Mouse (Mus musculus) splenic B cell, adult 2 months (primary cell): ENCODE results near the gene Atp6ap1l.
A peak's percentile ranks its signal among the peaks of the same experiment; 100 is the strongest.
"Not testable (repeated sequence)": the region's sequence is repeated elsewhere in the genome, so short reads cannot be mapped to it uniquely, and the experiment has no call there.

Source experiments
- DNase-seq: peaks from one replicate; pipeline ENCODE4 v3.0.0-alpha.2; 2011; ENCODE audit warnings: low read depth, low spot score
- H3K27me3 ChIP-seq: 2 replicates; pipeline ENCODE4 v1.6.1; 2012; ENCODE audit warnings: mild to moderate bottlenecking, low read length, moderate library complexity, mixed read lengths; ENCODE audit not compliant: control insufficient read depth, poor library complexity, insufficient read depth, severe bottlenecking
- H3K36me3 ChIP-seq: 2 replicates; pipeline ENCODE4 v1.6.1; 2012; ENCODE audit warnings: mild to moderate bottlenecking, low read length, moderate library complexity, mixed read lengths; ENCODE audit not compliant: control insufficient read depth, poor library complexity, insufficient read depth, severe bottlenecking

The Atp6ap1l gene

GRCm38 (mm10) chr13:90905176-90905575, at the start of gene Atp6ap1l:
Gene Atp6ap1l (minus strand): TSS chr13:90905355.
- DNase-seq: no peak
- Histone ChIP-seq H3K27me3 (no peaks in the 10 kb centered on the region), H3K36me3 (no peaks in the 10 kb centered on the region)

GRCm38 (mm10) chr13:90939600-90939999, 34.4 kb upstream of the Atp6ap1l start:
- Histone ChIP-seq H3K36me3 (no peaks in the 10 kb centered on the region), H3K27me3 (no peaks in the 10 kb centered on the region)
- DNase-seq: no peak

GRCm38 (mm10) chr13:90939192-90939591, 34.0 kb upstream of the Atp6ap1l start:
- no peaks in the 10 kb centered on the region for H3K27me3 ChIP-seq
- no peaks in the 10 kb centered on the region for H3K36me3 ChIP-seq
- DNase-seq: no peak

GRCm38 (mm10) chr13:90935852-90936251, 30.7 kb upstream of the Atp6ap1l start:
- H3K27me3 ChIP-seq: no peaks in the 10 kb centered on the region
- H3K36me3 ChIP-seq: no peaks in the 10 kb centered on the region
- DNase-seq: no peak

- DNase-seq: no peak
- no peaks in the 10 kb centered on the region for H3K27me3 ChIP-seq
- H3K36me3 ChIP-seq: no peaks in the 10 kb centered on the region
These were observed 28.1 kb upstream of the Atp6ap1l start for GRCm38 (mm10) chr13:90933256-90933655.

GRCm38 (mm10) chr13:90929847-90930246, 24.7 kb upstream of the Atp6ap1l start:
- DNase-seq: peak; percentile 84
- H3K27me3 ChIP-seq: no peaks in the 10 kb centered on the region
- peaks cover 2% of the 10 kb centered on the region; the same call in 1 of the 2 replicates for H3K36me3 ChIP-seq

GRCm38 (mm10) chr13:90928266-90928665, 23.1 kb upstream of the Atp6ap1l start:
- not testable (repeated sequence) for DNase-seq, H3K27me3 ChIP-seq, H3K36me3 ChIP-seq

- H3K27me3 ChIP-seq: no peaks in the 10 kb centered on the region
- DNase-seq: no peak
- peaks cover 3% of the 10 kb centered on the region; the same call in 1 of the 2 replicates for H3K36me3 ChIP-seq
These were observed 21.9 kb upstream of the Atp6ap1l start for GRCm38 (mm10) chr13:90926938-90927633.

- no peak for DNase-seq
- H3K27me3 ChIP-seq: no peaks in the 10 kb centered on the region
- peaks cover 3% of the 10 kb centered on the region; the same call in 1 of the 2 replicates for H3K36me3 ChIP-seq
These were observed 21.1 kb upstream of the Atp6ap1l start for GRCm38 (mm10) chr13:90926125-90926765.

- peaks cover 3% of the 10 kb centered on the region; the same call in 1 of the 2 replicates for H3K36me3 ChIP-seq
These were observed 20.0 kb upstream of the Atp6ap1l start for GRCm38 (mm10) chr13:90925191-90925590.

GRCm38 (mm10) chr13:90924072-90924471, 18.9 kb upstream of the Atp6ap1l start:
- Histone ChIP-seq H3K27me3 (no peaks in the 10 kb centered on the region), H3K36me3 (peaks cover 3% of the 10 kb centered on the region; the same call in 1 of the 2 replicates)
- DNase-seq: no peak

More at GRCm38 (mm10) chr13:90925191-90925590, 20.0 kb upstream of the Atp6ap1l start:
- no peaks in the 10 kb centered on the region for H3K27me3 ChIP-seq
- DNase-seq: no peak

GRCm38 (mm10) chr13:90923617-90924016, 18.5 kb upstream of the Atp6ap1l start:
- peak; percentile 13 for DNase-seq
- H3K27me3 ChIP-seq: not testable (repeated sequence)

GRCm38 (mm10) chr13:90922751-90923612, 17.8 kb upstream of the Atp6ap1l start, which contains the start of gene Rps23:
Gene Rps23 (plus strand): TSS chr13:90922958.
- no peaks in the 10 kb centered on the region for H3K27me3 ChIP-seq
- DNase-seq: peak; percentile 96
- peaks cover 3% of the 10 kb centered on the region; the same call in 1 of the 2 replicates for H3K36me3 ChIP-seq

More at GRCm38 (mm10) chr13:90923617-90924016, 18.5 kb upstream of the Atp6ap1l start:
- not testable (repeated sequence) for H3K36me3 ChIP-seq

GRCm38 (mm10) chr13:90914721-90915120, 9.6 kb upstream of the Atp6ap1l start:
- no peak for DNase-seq
- Histone ChIP-seq H3K36me3 (no peaks in the 10 kb centered on the region), H3K27me3 (no peaks in the 10 kb centered on the region)
